Mouse (Mus musculus) adipocyte (in vitro differentiated cells): ENCODE measurements around the gene Tekt5.

Experiments
- DNase-seq: peaks from one replicate; pipeline ENCODE4 v3.0.0-alpha.2; 2016; ENCODE audit warnings: low spot score

Tekt5 gene

DNA sequence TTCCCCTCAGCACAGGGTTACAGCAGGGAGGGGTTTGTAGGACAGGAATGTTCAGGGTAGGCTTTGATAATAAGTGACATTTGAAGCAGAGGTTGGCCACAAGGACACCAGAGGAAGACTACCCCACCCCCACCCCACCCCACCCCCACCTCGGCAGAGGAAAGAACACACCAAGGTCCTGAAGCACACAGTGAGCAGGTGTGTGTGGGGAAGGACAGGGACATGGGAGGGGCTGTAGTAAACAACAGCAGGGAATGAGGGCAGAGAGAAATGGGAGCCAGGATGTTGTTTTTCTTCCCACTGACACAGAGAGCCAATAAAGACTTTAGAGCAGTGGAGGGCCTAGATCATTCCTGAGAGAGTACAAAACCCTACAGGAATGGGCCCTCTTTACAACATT lies 18.0 kb downstream of the Tekt5 start:
- no peak for DNase-seq

DNA sequence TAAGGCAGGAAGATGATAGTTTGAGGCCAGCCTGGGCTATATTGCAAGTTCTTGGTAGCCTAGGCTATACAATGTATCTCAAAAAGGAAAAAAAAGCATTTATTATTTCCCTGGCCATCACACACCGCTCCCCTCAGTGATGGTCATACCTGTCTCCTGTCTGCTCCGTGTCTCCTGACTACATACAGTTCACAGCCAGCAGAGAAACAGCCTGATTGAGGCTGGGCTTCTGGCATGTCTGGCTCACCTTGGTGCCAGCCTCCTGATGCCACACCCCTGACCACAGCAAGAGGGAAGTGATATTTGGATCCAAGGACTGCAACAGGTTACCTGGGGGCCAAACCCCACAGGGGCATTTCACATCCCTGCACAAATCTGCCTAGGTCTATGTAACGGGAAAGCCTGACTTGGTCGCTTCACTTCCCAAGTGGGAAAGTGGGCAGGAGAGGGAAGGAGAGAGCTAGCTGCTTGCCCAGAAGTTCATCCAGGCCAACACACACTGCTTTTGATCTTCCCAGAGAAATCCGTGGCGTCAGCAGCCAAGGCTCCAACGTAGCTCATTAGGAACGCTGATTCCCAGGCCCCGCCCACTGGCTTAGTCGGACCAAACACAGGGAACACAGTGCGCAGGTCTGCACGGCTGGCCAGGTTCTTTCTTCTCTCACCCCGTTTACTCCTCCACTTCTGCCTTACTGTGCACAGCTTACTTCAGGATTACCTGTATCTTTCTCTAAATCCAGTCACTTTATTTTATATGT lies 20.9 kb downstream of the Tekt5 start:
- no peak for DNase-seq

DNA sequence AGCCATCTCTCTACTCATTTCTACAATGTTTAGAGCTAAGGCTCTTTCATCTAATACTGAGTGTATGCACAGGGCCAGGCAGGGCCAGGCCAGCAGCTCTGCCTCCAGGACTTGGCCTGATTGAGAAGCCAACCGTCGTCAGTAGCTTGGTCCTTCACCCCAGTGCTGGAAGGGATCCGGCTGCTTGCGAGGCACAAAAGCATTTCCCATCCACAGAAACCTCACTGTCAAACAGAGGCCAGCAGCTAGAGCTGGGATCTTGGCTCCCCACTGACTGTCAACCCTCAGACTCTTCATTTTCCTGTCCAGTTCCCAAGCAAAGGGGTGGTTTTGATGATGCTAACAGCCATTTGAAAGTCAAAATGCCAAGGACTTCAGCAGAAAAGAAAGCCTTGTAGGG lies 22.9 kb downstream of the Tekt5 start:
- no peak for DNase-seq

DNA sequence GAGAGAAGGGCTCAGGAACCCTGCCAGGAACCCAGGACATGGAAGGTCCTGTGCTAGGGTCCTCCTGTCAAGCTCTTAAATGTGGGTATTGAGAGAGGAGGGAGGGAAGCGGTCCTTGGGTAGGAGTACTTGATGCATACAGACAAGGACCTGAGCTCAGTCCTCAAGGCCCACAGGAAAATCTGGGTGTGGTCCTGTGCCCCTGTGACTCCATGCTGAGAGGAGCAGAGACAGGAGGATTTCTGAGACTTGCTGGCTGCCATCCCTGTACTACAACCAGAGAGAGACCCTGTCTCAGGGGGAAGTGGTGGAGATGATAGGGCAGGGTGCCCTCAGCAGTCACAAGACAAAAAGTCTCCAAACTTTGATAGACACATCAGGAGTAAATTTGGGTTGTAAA lies 25.3 kb downstream of the Tekt5 start:
- DNase-seq: no peak

DNA sequence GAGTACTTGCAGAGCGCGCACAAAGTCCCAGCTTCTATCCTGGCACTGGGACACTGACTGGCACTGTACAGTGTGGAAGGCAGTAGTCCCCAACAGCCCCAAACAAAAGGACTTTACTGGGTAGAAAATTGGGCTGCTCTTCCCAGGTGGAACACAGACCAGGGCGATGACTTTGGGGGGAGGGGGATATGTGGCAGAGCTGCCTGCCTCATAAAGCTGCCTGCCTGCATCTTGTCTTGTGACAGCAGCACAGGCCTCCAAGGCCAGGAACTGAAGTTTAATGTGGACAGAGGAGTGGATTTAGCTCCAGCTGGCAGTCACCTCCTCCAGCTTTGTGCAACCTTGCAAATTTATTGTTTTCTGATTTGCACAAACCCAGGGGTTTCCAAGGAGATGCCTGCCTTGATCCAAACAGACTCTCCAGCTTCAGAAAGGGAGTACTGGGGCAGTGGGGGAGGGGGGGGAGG lies 25.8 kb downstream of the Tekt5 start:
- DNase-seq: peak; percentile 51

DNA sequence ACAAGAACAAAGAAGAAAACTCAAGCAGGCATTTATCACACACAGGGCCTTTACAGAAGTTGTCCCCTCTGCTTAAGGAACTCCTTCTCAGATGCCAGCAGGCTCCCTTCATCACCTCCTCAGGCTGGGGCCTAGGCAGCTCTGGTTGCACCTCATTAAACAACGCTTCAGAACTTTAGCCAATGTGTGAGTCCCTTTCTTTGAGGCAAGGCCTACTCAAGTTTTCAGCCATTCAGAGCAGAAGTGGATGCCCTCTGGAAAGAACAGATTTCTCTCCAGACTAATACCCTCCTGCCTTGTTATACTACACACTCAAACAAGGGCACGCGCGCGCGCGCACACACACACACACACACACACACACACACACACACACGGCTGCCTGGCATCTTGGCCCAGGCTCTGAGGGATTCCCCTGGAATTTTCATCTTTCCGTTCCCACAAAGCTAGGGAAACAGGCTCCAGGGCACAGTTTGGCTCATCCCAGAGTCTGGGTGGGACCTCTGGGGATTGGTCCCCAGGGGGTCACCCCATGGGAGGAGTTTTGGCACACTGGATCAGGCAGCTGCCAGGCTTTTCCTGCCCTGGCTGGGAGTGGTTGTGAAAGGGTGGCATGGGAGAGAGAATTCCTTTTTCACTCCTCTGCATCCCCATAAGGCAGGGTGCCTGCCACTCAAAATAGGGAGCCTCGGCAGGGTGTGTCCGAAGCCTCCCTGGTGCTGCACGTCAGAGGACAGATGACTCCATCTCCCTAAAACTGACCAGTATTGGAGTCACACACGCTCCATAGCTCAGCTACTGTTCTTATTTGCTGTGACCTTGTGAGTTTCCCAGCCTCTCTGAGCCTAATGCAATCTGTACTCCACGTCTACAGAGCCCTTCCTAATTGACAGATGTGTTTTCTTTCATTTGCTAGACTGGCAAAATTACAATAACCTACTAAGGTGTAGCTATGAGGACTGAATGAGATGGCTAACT lies 28.8 kb downstream of the Tekt5 start:
- DNase-seq: peak; percentile 36

DNA sequence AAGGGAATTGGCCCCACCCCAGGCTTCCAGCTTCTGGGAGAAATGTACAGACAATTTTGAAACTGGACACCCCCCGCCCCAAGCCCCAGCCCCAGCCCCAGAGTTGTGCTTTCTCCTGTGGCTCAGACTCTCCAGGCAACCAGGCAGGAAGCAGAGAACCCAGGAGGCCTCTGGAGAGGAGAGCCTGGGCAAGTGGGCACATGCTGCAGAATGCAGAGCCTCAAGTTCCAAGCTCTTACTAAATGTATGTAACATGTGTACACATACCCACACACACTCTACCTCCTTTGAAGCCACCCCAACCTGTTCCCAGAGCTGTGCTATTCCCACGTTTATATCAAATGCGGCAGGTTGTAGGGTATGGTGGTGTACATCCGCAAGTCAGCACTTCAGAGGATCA lies 29.5 kb downstream of the Tekt5 start:
- no peak for DNase-seq

DNA sequence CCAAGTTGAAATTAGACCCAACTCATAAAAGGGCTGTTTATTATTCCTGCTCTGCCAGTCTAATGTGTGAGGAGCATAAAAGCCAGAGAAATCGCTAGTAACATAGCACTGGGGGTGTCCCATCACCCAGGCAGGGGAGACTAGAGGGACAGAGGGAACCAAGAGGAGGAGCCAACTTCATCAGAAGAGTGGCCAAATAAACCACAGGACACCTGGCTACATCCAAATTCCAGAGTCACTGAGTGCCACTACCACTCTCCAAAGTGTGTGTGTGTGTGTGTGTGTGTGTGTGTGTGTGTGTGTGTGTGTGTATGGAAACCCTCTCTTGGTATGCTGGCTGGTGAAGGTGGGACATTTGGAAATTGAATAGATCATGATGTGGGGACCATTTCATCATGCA lies 32.2 kb downstream of the Tekt5 start:
- no peak for DNase-seq

DNA sequence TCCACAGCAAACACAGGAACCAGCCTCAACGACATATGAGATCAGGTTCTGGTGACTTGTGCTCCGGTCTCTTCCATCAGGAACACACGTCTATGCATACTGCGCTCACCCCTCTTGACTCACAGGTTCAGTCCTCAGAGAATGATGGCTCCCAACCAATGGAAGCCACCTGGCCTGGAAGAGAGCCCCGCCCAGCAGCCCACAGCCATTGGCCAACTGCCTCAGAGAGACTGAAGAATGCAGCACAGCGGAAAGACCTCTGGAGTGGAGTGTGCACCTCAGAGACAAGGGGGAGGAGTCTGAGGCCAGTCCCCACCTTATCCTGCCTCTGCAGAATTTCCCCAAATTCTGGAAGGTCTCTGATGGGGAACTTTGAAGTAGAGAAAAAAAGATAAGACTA lies 36.0 kb downstream of the Tekt5 start:
- no peak for DNase-seq

DNA sequence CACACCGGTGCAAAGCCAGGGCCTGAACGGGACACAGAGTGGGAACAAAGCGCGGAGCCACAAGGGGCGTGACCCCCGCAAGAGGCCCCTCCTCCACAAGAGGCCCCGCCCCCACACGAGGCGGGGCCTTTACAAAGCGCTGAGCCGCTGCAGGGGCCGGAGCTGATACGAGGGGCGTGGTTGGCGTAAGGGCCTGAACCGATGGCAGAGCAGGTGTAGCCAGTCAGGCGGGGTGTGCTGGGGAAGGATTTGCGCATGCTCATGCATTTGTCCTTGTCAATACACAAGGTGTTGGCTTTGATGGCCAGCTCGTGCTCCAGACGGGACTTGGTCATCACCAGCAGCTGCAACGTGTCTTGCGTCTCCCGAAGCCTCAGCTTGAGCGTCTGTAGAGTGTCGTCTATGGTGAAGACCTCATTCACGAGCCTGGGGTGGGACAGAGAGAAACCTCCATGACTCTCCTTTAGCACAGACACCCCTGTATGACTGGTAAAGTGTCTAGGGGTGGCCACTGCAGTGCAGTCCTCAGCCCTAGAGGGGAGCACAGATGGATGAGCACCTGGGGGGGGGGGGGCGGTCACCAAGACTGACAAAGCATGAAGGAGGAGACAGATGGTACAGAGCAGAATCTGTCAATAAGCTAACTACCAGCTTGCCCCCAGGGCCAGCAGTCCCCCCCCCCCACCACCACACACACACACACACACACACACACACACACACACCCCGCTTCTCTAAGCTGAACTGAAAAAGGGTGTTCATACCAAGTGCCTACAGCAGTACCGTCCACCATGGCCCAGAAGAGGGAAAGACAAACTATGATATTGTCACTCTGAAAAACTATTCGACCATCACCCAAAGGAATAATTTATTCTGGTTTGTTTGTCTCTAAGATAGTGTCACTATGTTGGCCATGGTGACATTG lies 37.0 kb downstream of the Tekt5 start:
- DNase-seq: no peak

DNA sequence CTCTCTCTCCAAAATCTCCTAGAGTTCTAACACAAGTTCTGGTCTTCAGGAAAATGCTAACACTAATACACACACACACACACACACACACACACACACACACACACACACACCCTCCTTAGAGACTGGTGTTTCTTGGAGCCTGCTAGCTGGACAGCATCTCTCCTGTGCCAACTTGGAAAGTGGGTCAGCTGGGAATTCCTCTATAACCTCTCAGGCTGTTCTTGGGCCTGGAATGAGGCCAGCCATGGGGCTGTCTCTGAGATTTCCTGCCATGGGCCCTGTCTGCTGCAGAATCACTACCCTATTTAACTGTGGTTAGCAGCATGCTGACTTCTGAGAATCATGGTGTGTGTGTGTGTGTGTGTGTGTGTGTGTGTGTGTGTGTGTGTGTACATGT lies 40.3 kb downstream of the Tekt5 start:
- peak; percentile 92 for DNase-seq

DNA sequence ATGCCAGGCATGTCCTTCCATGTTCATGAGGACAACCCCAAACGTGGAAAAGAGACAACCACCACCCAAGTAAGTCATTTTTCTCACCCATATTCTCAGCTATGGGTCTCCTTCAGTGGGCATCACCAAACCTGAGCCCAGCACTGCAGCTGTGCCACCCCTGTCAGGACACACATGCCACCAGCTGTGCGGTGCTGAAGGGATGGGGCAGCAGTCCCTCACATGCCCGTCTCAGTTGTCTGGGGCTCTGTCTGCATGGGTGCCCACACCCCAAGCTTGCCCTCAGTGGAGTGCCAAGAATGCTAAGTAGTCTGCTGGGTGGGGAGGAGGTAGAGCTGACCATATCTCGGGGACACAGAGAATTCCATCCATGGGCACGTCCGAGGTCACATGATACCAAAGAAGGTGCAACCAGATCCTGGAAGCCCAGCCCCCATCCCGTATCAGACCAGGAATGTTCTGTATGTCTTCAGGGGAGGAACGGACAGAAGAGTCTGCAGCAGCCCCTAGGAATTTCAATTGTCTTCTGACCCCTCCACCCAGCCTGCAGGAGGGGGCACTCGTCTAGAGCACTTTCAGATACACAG lies 44.1 kb downstream of the Tekt5 start:
- no peak for DNase-seq

DNA sequence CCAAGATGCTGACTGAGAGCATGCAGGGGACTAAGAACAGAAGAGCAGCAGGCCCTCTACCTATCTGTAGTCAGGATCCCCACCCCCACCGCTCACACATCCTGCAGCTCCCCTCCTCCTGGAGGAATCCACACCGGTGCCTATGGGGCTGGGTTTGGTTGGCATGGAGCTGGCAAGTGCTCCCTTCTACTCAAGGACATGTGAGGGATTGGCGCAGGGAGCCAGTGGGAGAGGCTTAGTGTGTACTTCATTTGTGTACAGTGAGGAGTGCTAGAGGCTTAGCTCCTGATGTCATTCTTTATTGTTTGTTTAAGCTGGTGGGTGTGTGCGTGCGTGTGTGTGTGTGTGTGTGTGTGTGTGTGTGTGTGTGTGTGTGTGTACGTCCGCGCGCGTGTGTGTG lies 45.4 kb downstream of the Tekt5 start:
- no peak for DNase-seq

DNA sequence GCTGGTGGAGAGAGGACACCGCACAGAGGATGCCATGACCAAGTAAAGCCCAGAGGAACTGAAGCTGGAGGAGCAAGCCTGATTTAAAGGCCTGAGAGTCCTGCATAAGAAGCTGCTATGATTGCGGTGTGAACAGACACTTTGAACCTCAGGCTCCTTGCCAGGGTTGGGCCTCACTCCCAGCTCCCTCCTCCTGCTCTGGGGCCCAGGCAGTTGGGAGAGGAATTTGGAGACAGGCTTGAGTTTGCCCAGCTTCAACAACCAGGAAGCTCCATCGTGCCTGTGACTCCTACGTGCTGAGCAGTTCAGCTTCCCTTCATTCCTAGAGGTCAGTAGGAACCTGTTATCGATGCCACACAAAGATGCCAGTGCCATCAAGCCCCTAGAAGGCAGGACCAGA lies 45.9 kb downstream of the Tekt5 start:
- DNase-seq: peak; percentile 66

DNA sequence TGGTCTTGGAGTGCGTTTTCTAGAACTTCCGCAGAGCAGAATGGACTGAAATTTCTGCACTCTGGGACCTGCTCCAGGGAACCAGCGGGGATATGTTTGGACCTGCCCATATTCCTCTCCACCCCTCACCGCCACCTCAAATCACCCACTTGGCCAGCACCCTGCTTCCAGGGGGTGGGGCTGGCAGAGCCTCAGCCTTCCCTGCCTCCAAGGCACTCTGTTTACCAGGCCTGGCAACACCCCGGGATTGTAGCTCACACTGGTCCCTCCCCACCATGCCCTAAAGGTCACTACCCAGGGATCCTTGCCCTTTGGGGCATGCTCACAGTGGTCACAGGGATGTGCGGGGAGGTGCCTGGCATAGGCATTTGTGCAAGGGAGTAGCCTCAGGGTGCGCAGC lies 47.7 kb downstream of the Tekt5 start:
- DNase-seq: peak; percentile 73

DNA sequence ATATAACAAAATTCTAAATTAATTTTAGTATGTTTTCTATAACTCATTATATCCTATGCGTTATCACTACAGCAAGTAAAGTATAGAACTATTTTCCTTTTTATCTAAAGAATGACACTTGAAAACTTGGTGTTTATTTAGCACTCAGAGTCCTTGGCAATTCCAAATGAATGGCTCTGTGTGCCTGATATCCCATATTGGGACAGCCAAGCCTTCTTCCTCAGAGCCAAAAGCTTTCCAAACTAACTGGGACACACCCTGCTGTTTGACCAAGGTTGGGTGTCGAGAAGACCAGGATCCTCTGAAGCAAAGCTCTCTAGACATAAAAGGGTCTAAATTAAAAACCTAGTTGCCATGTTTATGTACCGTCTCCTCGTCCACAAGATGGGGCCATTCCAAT lies 54.2 kb downstream of the Tekt5 start:
- no peak for DNase-seq

DNA sequence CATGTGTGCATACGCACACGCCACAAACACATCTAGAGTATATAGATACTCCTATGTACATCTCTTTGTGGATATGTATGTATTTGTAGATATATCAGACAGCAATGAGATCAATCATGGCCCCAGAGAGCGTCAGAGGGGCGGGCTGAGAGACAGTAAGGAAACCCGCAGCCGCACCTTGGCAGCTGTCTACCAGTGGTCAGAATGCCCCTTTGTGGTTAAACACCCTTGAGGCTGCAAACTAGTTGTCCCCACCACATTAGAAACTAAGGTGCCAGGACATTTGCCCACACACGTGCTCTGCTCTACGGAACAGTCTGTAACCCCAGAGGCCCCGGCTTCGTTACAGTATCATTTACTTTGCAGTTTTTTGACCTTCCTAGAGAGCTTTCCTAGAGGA lies 55.4 kb downstream of the Tekt5 start:
- no peak for DNase-seq

DNA sequence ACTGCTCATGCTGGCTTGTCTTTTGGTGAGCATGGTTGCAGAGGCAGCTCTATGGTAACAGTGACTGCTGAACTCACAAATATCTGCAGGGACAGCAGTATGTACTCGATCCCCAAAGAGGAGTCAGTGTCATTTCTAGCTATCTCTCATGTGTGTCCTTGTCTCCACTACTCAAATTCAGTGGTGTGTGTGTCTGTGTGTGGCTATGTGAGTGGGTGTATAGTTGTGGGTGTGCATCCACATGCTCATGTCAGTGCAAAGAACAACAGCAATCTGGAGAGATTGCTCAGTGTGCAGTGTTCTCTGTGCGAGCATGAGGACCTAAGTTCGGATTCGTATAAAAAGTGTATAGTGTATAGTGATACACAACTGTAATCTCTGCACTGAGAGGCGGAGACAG lies 56.7 kb downstream of the Tekt5 start:
- DNase-seq: no peak

DNA sequence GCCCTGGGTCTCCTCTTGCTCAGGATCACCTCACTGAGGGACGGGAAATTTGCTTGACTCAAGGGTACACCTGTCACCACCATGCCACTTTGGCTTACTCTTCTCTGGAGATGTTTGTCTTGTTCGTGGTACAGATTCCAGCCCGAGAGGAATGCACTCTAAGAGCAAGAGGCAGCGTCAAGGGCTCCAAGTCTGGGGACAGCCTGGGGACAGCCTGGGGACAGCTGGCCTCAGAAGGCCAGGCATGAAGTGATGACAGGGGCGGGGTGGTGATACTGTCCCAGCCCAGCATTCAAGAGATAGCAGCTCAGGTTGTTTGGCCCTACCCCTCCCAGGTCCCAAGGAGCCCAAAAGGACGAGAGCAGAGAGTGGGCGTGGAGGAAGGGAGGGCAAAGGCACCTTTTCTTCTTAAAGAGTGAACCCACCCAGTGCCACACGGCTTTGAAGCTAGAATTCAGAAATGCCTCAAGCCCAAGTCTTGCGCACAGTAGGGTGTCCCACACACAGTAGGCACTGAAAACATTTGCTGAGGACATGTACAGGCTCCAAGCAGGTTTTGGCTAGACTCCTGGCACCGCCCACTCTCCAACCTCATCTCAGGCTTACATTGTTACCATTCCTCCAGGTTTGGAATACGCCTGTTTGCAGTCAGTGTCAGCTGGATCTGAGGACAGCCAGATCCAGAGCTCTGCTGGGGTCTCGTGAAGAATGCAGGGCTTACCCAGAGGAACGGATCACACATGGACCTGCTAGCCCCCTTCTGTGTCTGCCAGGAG lies 57.7 kb downstream of the Tekt5 start:
- no peak for DNase-seq

DNA sequence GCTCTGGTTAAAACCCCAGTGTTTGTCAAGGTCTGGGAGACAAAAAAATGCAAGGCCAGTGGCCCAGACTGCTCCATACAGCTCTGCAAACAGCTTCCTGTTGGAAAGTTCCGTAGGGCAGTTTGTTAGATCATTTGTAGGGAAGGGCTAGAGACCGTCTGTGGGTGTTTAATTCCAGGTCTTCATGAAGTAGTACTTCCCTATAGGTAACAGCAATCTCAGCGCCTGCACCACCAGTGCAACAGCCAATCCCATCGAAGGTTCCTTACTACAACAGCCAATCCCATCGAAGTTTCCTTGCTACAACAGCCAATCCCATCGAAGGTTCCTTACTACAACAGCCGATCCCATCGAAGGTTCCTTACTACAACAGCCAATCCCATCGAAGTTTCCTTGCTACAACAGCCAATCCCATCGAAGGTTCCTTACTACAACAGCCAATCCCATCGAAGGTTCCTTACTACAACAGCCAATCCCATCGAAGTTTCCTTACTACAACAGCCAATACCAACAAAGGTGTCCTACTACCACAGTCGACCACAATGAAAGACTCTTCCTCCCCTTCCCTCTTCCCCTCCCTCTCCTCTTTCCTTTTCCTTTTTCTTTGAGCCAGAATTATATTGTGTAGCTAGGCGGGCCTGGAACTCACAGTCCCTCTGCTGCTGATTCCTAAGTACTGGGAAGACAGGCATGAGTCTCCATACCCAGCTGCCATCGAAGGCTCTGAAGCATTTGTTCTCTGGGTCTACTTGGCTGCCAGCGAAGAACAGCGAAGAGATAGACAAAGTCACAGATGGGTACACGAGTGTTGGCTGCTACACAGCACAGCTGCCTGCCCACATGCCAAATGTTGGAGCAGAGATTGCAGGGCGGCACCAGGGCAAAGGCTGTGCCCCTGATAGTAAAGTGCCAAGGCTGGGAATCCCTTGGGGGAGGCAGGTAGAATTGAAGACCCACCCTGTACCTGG lies 58.6 kb downstream of the Tekt5 start:
- no peak for DNase-seq
